Mouse (Mus musculus) hindbrain, embryonic 10.5 days (tissue): ENCODE results near the gene Rcn1. TPM values are rescaled to one million over a fixed set of nuclear protein-coding genes. Genes with fewer than 3 reads are reported as not detected.

Experiments
- DNase-seq: peaks from one replicate; pipeline ENCODE4 v3.0.0-alpha.2; 2017; ENCODE audit warnings: low spot score
- H3K27ac ChIP-seq: fragments of 300-500 bp; sonication (generic); 2 replicates; pipeline ENCODE4 v1.5.1; 2016; ENCODE audit warnings: mild to moderate bottlenecking, moderate library complexity
- H3K27me3 ChIP-seq: fragments of 300-500 bp; sonication (generic); 2 replicates; pipeline ENCODE4 v1.6.1; 2016; ENCODE audit warnings: mild to moderate bottlenecking; ENCODE audit not compliant: poor library complexity, insufficient read depth, severe bottlenecking
- H3K36me3 ChIP-seq: fragments of 300-500 bp; sonication (generic); 2 replicates; pipeline ENCODE4 v1.6.1; 2016; ENCODE audit warnings: mild to moderate bottlenecking, moderate library complexity
- H3K4me1 ChIP-seq: fragments of 300-500 bp; sonication (generic); replicated peaks from 2 replicates; pipeline ENCODE4 v1.6.1; 2016; ENCODE audit warnings: mild to moderate bottlenecking
- H3K4me3 ChIP-seq: fragments of 300-500 bp; sonication (generic); 2 replicates; pipeline ENCODE4 v1.5.1; 2016; ENCODE audit warnings: mild to moderate bottlenecking, moderate library complexity
- H3K9me3 ChIP-seq: fragments of 300-500 bp; sonication (generic); 2 replicates; pipeline ENCODE4 v1.6.1; 2016; ENCODE audit warnings: mild to moderate bottlenecking, moderate library complexity
- WGBS: fragments of 180-500 bp; shearing (Covaris S2); methylation state at CpG from one replicate; pipeline ENCODE4 v1.1.7; 2016; 5-methylcytosine and 5-hydroxymethylcytosine counted together
- polyA plus RNA-seq: library from polyadenylated mRNA; unstranded; fragments of >200 nt; fragmentation: Nextera tagmentation; extraction: Ambion mirVana; gene quantifications from 2 replicates; pipeline ENCODE4 v1.2.1, GENCODE M21; 2016

Gene Rcn1
- polyA plus RNA-seq, 1 experiment from 2014 or later, result 100 TPM

DNA sequence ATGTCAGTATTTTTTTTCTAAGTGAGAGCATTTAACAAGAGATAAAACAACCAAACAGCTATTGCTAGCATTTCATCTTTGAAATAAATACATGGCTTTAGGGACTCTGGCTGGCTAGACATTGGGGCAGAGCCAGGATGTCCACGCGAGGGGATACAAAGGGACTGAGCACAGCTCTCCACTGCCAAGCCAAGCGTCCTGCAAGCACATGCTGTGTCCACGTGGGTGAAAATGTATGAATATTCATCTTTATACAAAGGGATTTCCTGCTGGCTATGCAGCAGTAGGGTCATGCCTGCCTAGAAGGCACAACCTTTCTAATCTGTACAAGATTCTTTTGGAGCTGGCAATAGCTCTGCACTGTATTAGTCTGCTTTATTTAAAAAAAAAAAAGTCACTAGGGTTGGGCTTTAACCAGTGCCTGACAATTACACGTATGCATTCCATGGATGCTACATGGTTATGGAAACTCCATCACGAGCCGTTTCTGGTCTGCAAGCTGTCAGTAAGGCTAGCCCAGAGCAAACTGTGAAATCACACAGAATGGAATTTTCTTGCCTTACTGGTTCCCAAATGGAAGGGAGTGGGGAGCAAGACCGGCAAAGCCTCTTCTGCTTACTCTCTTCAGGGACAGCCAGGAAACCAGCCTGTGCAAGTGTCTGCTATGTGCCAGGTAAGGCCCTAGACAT is 17.7 kb upstream of the Rcn1 start:
- Histone ChIP-seq H3K36me3 (no peaks in the 10 kb centered on the region), H3K27ac (no peak overlapping the region), H3K4me3 (no peak overlapping the region), H3K4me1 (peaks cover 25% of the 10 kb centered on the region), H3K9me3 (no peaks in the 10 kb centered on the region), H3K27me3 (no peaks in the 10 kb centered on the region)
- WGBS, result 50% methylated on average over 8 of the region's 8 CpGs
- no peak for DNase-seq

DNA sequence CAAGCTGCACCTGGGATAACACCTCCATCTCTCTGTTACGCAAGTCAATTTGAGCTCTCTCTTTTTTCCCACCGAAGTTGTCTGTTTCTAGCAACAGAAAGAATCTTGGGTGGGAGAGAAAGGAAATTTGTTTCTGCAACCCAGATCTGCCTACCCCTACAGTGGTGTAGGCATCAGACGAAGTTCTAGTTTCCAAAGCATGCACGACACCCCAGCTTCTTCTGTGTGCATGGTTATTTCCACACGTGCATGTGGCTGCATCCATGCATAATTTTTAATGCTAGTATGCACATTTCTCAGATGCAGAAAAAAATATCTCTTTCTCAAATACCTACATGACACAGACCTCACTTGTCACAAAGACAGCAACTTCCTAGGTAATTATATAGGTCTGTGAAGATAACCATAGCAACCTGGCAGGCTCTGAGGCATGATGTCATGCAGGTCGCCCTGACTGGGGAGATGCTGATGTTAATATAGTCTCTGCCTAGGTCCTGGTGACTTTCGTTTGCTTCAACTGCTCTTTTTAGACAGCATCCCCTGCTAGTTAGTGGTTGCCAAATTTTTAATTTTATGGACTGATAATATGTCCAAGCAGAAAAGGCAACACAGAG is 17.0 kb upstream of the Rcn1 start:
- WGBS, result 68% methylated on average over 7 of the region's 7 CpGs
- no peak for DNase-seq
- Histone ChIP-seq H3K36me3 (no peaks in the 10 kb centered on the region), H3K4me1 (peaks cover 25% of the 10 kb centered on the region), H3K9me3 (no peaks in the 10 kb centered on the region), H3K27me3 (no peaks in the 10 kb centered on the region), H3K27ac (no peak overlapping the region), H3K4me3 (no peak overlapping the region)

DNA sequence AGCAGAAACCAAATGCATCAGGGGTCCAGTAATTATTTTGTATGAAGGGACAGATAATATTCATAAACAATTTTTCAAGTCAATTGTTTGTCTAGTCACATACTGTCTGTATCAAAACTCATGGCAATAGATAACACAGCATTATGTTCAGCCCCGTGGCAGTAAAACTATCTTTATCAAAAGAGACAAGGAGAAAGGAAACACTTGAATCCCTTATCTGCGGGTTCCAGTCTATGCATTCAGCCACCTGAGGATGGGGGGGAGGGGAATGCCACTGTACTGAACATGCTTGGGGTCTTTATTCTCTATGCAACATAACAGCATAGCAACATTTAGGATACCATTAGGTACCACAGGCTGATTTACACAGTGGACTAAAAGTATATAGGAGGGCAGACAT is 15.2 kb upstream of the Rcn1 start:
- Histone ChIP-seq H3K4me3 (no peak overlapping the region), H3K36me3 (no peaks in the 10 kb centered on the region), H3K9me3 (no peaks in the 10 kb centered on the region), H3K27me3 (no peaks in the 10 kb centered on the region), H3K27ac (no peak overlapping the region), H3K4me1 (peaks cover 25% of the 10 kb centered on the region)
- WGBS, result 87% methylated on average over 2 of the region's 2 CpGs
- no peak for DNase-seq

DNA sequence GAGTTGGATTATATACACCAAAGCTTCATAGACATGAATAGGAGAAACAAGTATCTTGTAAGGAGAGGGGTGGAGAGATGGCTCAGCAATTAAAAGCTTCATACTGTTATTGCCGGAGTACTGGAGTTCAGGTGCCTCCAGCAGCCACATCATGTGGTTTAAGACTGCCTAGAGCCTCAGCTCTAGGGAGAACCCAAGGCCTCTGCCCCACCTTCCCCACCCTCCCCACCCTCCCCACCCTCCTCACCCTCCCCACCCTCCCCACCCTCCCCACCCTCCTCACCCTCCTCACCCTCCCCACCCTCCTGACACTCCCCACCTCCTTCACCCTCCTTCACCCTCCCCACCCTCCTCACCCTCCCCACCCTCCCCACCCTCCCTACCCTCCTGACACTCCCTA is 10.1 kb upstream of the Rcn1 start:
- Histone ChIP-seq H3K4me1 (0 out of 2 replicates have a peak, but pooled peaks cover 2% of the 10 kb centered on the region), H3K36me3 (no peaks in the 10 kb centered on the region), H3K4me3 (no peak overlapping the region), H3K9me3 (no peaks in the 10 kb centered on the region), H3K27me3 (no peaks in the 10 kb centered on the region), H3K27ac (no peak overlapping the region)
- WGBS, result 91% methylated on average over 1 of the region's 1 CpGs
- no peak for DNase-seq

DNA sequence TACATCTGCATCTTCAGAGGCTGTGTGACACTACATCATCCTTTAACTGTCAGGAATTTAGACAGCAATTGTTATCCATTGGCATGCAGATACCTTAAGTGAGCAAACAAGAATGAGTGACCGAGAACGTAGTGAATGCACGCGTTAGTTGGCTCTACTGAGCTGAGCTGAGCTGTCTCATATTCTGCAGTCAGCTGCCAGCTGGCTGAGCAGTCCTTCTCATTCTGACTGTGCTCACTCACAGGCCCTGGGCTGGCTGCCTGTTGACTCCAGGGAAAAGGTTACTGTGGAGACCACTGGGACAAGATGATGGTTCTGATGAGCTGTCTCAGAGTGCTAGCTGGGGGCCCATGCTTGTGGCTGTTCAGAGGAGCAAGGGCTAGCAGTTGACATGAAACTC is 9.4 kb upstream of the Rcn1 start:
- 76% methylated on average over 4 of the region's 4 CpGs for WGBS
- H3K9me3 ChIP-seq, result no peaks in the 10 kb centered on the region
- no peaks in the 10 kb centered on the region for H3K27me3 ChIP-seq
- no peaks in the 10 kb centered on the region for H3K36me3 ChIP-seq
- no peak overlapping the region for H3K27ac ChIP-seq
- no peak for DNase-seq
- no peak overlapping the region for H3K4me3 ChIP-seq
- 0 out of 2 replicates have a peak, but pooled peaks cover 2% of the 10 kb centered on the region for H3K4me1 ChIP-seq

DNA sequence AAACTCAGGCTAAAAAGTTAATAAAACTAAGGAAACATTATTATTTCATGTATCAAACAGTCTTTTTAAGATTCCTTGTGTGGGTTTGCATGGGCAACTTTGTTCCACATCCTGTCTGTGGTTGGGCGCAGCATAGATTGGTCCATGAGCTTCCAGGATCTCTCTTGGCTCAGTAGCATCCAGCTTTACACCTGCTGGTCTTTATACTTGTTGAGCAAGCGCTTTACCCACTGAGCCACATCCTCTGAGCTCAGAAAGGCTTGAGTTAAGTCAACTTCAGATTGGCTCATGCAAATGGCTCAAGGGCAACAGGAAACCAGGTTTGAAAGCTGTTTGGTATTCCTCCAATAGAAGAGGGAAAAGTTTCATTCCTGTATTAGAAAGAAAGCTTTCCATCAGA is 3.1 kb upstream of the Rcn1 start:
- Histone ChIP-seq H3K9me3 (no peaks in the 10 kb centered on the region), H3K4me3 (no peak overlapping the region), H3K27me3 (peaks cover 17% of the 10 kb centered on the region), H3K36me3 (no peaks in the 10 kb centered on the region), H3K4me1 (peaks cover 26% of the 10 kb centered on the region), H3K27ac (no peak overlapping the region)
- DNase-seq, result no peak
- WGBS, result 80% methylated on average over 2 of the region's 2 CpGs

DNA sequence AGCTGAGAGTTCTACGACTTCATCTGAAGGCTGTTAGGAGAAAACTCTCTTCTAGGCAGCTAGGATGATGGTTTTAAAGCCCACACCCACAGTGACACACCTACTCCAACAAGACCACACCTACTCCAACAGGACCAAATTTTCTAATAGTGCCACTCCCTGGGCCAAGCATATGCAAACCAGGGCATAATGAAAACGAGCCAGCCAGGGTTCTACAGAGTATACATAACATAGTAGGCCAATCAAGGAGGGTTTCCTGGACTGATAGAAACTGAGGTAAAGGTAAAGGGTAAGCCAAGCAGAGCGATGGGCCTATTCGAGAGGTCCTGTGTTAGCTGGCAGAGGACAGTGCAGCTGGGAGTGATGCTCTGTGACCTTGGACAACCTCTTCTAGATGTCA is 1.4 kb upstream of the Rcn1 start:
- no peak overlapping the region for H3K27ac ChIP-seq
- peaks cover 17% of the 10 kb centered on the region for H3K27me3 ChIP-seq
- H3K9me3 ChIP-seq, result no peaks in the 10 kb centered on the region
- H3K4me3 ChIP-seq, result no peak overlapping the region
- 89% methylated on average over 4 of the region's 4 CpGs for WGBS
- peaks cover 36% of the 10 kb centered on the region for H3K4me1 ChIP-seq
- 0 out of 2 replicates have a peak, but pooled peaks cover 6% of the 10 kb centered on the region for H3K36me3 ChIP-seq
- DNase-seq, result no peak

DNA sequence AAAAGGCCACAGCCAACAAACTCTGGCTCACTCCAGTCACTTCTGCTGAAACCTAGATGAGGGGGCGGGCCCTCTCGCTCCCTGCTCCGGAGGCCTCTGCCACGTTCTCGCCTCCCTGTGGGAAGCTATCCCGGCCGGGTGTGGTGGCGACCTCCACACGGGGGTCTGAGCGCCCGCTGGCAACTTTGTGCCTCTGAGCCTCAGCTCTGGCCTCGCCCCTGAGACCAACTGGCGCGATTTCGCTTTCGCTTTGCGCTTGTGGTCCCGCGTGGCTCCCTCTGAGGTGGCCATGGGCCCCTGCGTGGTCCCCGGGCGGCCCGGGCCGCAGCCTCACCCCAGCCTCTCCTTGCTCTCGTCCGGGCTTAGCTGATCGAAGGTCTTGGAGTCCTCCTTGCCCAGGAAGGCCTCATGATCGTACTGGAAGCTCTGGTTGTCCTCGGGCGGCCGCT is 459 bp downstream of the Rcn1 start:
- Histone ChIP-seq H3K27me3 (peaks cover 17% of the 10 kb centered on the region), H3K27ac (peak overlapping the region; percentile 97), H3K36me3 (peaks cover 21% of the 10 kb centered on the region), H3K4me1 (peaks cover 36% of the 10 kb centered on the region), H3K4me3 (peak overlapping the region; percentile 84), H3K9me3 (no peaks in the 10 kb centered on the region)
- DNase-seq, result no peak
- WGBS, result under 1% methylated on average over 31 of the region's 31 CpGs

DNA sequence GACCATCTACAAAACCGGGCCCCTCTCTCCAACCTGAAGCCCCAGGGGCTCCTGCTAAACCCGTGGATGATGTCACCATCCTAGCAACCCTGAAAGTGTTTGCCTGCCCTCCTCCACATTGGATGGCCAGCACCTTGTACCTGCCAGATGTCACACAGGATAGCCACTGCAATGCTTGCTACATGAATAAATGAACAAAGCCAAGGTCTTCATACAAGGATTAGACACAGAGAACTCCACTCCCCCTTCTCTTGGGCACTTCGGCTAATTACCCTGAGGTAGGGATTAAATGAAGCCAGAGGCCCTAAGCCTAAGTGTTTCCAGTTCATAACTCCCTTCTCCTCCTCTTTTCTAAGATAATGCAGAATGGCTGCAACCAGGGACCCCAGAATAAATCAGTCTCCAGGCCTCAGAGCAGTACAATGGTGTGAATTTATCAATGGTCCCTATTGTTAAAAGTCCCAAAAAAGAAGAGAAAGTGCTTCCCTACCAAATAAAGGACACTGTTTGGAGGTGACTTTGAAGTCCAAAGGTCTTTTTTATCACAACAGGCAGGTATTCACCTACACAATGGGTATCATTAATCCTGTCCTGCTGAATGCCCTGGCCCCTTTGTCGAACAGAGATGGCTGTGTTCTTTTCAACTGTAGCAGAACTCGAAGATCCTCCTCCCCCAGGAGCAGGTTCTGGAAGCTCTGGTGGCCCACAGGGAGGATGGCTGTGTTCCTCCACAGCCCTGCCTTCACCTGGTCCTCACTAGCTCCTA is 1.5 kb downstream of the Rcn1 start:
- Histone ChIP-seq H3K4me1 (peaks cover 36% of the 10 kb centered on the region), H3K27me3 (peaks cover 17% of the 10 kb centered on the region), H3K9me3 (no peaks in the 10 kb centered on the region), H3K36me3 (peaks cover 31% of the 10 kb centered on the region), H3K27ac (peak overlapping the region; percentile 97), H3K4me3 (peak overlapping the region; percentile 84)
- DNase-seq, result no peak
- WGBS, result 32% methylated on average over 5 of the region's 5 CpGs

DNA sequence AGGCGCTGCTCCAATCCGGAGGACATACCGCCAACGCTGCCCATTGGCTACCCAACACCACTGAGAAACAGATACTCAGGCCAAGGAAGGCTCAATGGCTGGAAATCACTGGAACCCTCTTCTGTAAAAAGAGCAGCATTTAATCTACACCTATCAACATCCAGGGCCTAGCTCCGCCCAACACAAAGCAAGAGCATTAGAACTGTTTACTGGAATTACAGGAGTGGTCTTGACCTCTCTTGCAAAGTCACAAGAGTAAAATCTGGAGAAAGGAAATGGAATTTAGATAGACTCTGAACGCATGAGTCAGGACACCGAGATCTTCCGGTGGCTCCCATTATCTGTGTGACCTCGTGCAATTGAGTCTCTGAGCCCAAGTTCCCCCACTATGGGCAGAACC is 3.1 kb downstream of the Rcn1 start:
- DNase-seq, result no peak
- H3K9me3 ChIP-seq, result no peaks in the 10 kb centered on the region
- H3K36me3 ChIP-seq, result peaks cover 46% of the 10 kb centered on the region
- no peak overlapping the region for H3K27ac ChIP-seq
- peaks cover 10% of the 10 kb centered on the region for H3K27me3 ChIP-seq
- no peak overlapping the region for H3K4me3 ChIP-seq
- WGBS, result 96% methylated on average over 9 of the region's 9 CpGs
- peaks cover 36% of the 10 kb centered on the region for H3K4me1 ChIP-seq

DNA sequence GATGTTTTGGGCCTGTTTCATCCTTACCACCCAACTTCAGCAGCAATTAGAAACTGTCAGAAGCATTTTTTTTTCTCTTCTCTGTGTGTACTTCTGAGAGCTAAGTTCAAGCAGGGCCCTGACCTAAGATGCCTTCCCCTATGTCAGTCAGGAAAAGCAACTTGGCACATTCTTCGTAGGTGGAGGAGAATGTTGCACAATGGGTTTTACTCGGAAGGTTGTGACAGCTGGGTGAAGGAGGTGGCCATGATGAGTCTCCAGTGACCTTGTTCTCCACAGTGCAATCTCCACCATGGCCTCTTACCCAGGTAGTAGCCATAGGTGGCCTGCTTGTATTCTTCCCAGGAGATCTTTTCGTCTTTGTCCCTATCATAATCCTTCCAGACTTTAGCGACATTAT is 4.7 kb downstream of the Rcn1 start:
- H3K4me1 ChIP-seq, result peaks cover 32% of the 10 kb centered on the region
- no peak overlapping the region for H3K4me3 ChIP-seq
- H3K27me3 ChIP-seq, result no peaks in the 10 kb centered on the region
- DNase-seq, result no peak
- H3K27ac ChIP-seq, result no peak overlapping the region
- peaks cover 63% of the 10 kb centered on the region for H3K36me3 ChIP-seq
- no peaks in the 10 kb centered on the region for H3K9me3 ChIP-seq
- 88% methylated on average over 4 of the region's 4 CpGs for WGBS

DNA sequence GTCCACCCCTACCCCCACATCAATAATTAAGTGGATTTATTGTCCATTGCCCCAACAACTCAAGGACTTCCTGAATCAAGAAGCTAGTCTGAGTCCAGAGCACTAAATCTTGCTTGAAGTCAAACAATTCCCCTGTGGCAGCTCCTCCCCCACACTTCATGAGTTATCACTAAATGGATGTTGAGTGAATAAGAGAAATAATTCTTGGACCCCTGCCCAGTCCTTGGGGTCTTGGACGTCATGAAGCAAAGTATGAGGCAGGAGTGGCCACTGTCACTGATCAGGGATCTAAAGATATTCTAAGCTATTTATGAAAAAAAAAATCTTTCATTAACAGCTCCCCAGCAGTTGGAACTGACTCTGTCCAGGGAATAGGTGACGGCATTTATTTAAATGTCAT is 6.6 kb downstream of the Rcn1 start:
- Histone ChIP-seq H3K4me3 (no peak overlapping the region), H3K9me3 (no peaks in the 10 kb centered on the region), H3K27me3 (no peaks in the 10 kb centered on the region), H3K27ac (no peak overlapping the region), H3K4me1 (peaks cover 13% of the 10 kb centered on the region), H3K36me3 (peaks cover 82% of the 10 kb centered on the region)
- DNase-seq, result no peak
- whole genome bisulfite sequencing, result 91% methylated on average over 2 of the region's 2 CpGs

DNA sequence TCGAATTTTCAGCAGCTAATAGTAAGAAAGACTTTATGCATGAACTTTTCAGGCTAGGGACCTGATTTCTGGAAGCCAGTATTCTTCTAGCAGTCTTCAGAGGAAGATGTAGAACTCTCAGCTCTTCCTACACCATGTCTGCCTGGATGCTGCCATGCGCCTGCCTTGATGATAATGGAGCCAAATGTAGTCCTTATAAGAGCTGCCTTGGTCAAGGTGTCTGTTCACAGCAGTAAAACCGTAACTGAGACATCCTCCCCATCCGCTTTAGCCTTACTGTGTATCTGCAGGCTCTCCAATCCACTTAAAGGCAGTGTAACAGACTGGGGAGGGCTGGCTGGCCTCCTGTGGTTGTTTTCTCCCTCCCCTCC is 7.7 kb downstream of the Rcn1 start:
- H3K27ac ChIP-seq, result no peak overlapping the region
- H3K36me3 ChIP-seq, result peaks cover 93% of the 10 kb centered on the region
- WGBS, result 91% methylated on average over 4 of the region's 4 CpGs
- H3K9me3 ChIP-seq, result no peaks in the 10 kb centered on the region
- peaks cover 2% of the 10 kb centered on the region; the same call in 1 of the 2 replicates for H3K4me1 ChIP-seq
- H3K4me3 ChIP-seq, result no peak overlapping the region
- no peak for DNase-seq
- H3K27me3 ChIP-seq, result no peaks in the 10 kb centered on the region
